Mouse (Mus musculus) left cerebral cortex, adult 8-10 months (tissue): ENCODE measurements around the gene Maml3. TPM values are rescaled to one million over a fixed set of nuclear protein-coding genes. Genes with fewer than 3 reads are reported as not detected.

Source experiments
- DNase-seq, 2 experiments: peaks; one replicate each; pipeline ENCODE4 v3.0.0; 2022; ENCODE audit warnings: low spot score in 2 of 2
- total RNA-seq, 4 experiments: library from RNA; stranded (reverse); gene quantifications; 2 replicates each; pipeline ENCODE4 v1.2.4; 2022

Gene Maml3
- total RNA-seq, 4 experiments from 2014 or later: 6.7 to 8.3 (median 7.1) TPM

DNA sequence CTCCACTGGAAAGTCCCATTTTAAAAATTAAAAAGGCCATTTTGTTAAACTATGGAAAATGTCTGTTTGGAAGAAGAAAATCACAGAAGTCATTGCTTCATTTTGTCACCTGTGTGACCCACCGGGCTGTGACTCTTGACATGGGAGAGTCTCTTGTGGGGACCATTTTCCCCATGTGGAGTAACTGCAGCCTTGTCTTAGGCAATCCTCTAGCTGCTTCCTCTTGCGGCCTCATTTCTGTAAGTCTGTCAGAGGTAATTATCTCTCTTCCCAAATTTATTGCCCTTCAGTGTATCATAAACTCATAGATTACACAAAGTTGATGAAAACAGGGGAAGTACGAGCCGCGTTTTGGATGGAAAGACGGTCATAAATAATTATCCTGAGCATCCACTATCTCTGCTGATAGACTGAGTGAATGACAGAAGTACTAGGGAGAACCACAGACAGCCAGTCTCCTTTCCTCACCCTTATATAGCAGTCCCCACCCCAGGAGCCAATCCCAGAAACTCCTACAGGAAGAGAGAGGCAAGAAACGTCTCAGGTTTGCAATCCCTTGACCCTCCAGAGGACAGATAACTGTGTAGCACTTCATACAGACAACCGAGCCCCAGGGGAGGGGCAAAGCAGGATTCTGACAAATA, 14.5 kb downstream of the Maml3 start:
- DNase-seq: no peak

GRCm38 (mm10) chr3:52088458-52089341, 16.2 kb downstream of the Maml3 start:
- peak; percentile 50 to 82 for DNase-seq

GRCm38 (mm10) chr3:52087636-52088280, 17.1 kb downstream of the Maml3 start:
- DNase-seq: no peak

DNA sequence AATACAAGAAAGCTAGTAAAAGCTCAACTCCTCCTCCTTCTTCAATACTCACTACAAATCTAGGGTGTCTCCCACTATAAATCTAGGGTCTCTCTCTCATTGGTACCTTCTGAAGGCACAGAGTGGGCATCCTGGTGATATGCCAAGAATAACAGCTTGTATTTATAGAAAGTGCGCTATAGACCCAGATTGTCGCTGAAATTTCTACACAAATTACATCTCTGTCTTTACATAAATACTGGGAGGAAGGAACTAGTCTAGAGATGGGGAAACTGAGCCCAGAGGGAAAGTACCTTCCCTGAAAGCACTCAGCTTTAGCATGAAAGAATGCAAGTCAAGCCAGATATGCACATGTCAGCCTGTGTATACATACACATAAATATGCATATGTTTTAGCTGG, 26.1 kb downstream of the Maml3 start:
- DNase-seq: no peak

DNA sequence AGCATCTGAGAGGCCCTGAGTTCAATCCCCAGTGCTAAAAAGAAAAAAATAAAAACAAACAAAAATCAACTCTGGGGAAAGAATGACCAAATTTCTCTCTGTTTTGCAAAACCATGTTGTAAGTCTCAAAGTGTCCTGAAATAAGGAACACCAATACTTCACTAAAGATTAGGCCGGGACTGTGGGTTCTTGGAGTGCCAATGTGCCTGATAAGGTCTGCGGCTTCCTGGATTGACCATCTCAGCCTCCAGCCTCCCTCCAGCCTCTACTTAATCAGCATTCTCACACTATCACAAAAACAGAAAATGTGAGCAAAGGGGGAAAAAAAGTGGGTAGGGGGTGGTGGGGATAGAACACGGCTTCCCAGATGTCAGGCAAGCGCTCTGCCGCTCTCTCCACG, 30.9 kb downstream of the Maml3 start:
- no peak for DNase-seq

- DNase-seq: no peak
These were observed 32.9 kb downstream of the Maml3 start for GRCm38 (mm10) chr3:52071996-52072395.

- no peak for DNase-seq
These were observed 34.8 kb downstream of the Maml3 start for GRCm38 (mm10) chr3:52070163-52070478.

DNA sequence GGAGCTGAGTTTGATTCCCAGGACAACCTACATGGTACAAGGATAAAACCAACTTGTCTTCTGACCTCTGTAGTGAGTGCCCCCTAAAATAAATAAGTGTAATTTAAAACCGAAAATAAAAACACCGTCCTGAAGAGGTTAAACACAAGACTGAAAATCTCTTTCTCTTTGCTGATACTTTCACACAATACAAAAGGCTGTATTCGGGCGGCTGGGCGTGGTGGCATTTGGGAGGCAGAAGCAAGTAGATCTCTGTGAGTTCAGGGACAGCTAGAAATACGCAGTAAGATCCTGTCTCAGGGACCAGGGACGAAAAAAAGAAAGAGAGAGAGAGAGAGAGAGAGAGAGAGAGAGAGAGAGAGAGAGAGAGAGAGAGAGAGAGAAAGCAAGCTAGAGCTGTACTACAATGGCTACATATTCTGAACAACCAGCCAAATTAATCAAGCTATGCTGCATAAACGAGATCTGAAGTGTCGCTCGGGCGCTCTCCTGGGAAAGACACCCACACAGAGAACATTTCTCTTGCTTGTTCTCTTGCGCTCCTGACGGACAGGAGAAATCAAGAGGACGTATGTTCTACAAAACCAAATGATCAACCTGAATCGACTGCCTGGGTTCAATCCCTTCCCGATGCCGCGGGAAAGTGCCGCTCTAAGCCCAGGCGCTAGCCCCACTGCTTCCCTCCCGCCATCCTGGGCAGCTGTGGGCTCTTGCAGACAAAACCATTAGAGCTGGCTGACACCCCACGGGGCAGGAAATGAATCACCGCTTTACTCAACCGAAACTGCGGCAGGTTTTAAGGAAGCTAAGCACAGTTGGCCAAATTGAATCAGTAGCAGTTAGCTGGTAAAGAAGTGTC, 35.3 kb downstream of the Maml3 start:
- DNase-seq: peak; percentile 42 to 43

GRCm38 (mm10) chr3:52068885-52069284, 36.0 kb downstream of the Maml3 start:
- DNase-seq: no peak

- no peak for DNase-seq
These were observed 37.7 kb downstream of the Maml3 start for GRCm38 (mm10) chr3:52067181-52067580.

DNA sequence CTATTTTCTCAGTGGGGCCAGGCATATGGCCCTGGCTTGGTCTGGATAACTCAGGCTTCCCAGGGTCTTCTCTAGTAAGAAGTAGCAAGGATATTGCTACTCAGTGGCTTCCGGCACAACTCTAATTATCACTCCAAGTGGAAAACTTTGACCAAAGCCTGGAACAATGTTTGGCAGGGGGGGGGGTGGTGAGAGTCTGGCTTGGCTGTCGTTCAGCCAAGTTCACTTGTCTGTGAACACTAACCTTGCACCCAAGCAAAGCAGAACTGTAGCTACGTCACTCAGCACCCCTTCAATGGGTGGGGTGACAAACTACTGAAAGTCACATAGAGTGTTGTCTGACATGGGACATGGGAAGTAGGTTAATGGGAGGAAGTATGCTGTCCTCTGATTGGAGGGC, 38.7 kb downstream of the Maml3 start:
- DNase-seq: no peak

DNA sequence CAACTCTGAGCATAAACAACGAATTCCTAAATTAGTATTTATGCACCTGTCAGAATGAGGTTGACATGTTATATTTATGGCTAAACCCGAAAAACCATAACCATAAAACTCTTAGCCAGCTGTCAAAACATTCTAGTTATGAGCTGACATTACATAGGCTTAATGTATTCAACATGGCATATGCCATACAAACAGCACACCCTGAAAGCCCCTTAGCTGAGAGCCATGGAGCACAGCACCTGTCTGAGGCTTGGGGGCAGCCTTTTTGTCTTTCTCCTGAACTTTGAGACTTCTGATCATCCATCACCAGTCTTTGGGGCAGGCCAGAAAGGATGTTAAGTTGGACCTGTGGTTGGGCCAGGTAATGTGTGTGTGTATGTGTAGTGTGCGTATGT, 41.6 kb downstream of the Maml3 start:
- no peak for DNase-seq

GRCm38 (mm10) chr3:52062389-52063260, 42.3 kb downstream of the Maml3 start:
- DNase-seq: no peak

DNA sequence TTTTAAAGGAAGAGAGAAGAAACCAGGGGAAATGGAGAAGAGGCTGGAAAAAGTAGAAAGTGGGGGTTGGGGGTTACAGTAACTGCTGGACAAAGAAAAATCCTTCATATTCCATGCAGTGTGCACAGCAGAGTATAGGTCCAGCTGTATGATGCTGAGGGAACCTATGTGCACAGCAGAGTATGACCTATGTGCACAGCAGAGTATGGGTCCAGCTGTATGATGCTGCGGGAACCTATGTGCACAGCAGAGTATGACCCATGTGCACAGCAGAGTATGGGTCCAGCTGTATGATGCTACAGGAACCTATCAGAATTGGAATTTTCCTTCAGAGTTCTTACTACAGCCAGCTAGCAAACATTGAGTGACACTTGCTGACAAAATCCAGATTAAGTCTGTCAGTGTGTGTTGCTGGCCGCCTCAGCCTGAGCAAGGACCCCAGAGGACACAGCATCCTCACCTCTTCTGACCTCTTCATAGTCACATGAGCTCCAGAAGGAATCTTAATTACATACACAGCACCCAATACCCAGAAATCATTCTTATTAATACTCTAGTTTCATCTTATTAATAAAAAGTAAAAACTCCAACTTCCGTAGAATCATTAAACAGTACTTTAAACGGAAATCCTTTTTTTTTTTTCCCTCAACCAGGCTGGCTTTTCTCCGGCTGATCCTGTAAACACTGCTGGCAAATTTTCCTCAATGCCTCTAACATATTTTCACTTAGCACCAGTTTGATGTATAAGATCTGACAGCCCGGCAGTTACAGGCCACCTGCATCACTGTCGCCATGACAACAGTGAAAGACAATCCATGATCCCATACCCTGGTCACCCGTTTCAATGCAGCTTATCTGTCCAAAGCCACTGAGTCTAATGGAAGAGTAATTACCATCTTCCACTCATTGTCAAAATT, 43.1 kb downstream of the Maml3 start:
- no peak for DNase-seq

DNA sequence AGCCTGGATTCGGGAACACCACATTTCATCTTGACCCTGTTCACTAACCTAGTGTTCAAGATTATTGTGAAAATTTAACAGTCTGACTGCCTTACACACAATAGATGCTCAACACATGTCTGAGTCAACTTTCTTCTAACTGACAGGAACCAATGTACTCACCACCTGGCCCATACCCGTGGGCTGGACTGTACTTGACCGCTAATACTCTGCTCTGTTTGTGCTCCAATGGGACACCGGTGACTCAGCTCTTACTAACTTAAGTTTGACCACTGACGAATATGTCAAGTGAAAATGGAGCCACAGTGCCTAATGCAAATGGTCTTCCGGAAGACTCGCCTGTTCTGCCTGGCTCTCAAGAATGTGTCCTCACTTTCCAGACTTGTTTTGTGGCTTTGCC, 44.0 kb downstream of the Maml3 start:
- DNase-seq: no peak

GRCm38 (mm10) chr3:52051801-52052200, 53.1 kb downstream of the Maml3 start:
- DNase-seq: no peak

- peak in 1 of 2 experiments; percentile 24 for DNase-seq
These were observed 56.8 kb downstream of the Maml3 start for GRCm38 (mm10) chr3:52048082-52048481.

- peak in 1 of 2 experiments; percentile 18 for DNase-seq
These were observed 57.3 kb downstream of the Maml3 start for GRCm38 (mm10) chr3:52047537-52047936.

DNA sequence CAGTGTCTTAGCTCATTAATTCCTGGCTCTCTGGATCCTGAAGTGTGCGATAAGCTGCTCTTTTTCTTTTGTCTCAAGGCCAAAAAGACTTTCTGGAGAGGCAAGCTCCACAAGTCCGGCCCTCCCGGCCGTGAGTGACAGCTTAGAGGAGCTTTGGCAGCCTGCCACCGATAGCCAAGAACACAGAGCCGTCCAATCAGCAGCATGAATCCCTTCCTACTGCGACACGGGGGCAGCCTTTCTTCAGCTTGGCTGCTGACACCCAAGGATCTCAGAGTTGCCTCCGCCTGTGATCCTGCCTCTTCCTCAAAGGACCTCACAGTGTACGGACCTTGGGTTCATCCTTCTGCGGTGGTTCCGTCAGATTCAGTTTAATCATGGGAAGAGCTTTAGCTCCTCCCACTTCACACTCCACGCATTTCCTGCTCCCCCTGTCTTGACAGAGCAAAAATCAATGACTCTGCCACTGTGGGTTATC, 57.9 kb downstream of the Maml3 start:
- peak; percentile 75 to 92 for DNase-seq
